ENCODE assay signal across 15 mouse cellular contexts in genomic region chr7:126335556-126335955, GRCm38 (mm10). TPM values are rescaled to one million over a fixed set of nuclear protein-coding genes. Genes with fewer than 3 reads are reported as not detected.
A peak's percentile ranks its signal among the peaks of the same experiment; 100 is the strongest.
DNase-seq lines count a peak whose midpoint lies in the region; ATAC-seq and TF ChIP-seq lines count a peak whose summit lies in the region.
"Had no signal": no experiment of that assay in that cellular context is flagged by ENCODE, and none has a peak within 500 bp of the region (broad histone marks: within the 10 kb centered on the region; RNA-seq: fewer than 3 reads in every experiment).

No protein-coding gene starts in this region.

- intact Hi-C loops in heart, adult 2 months (cut with DNase I) = no loop called here
- intact Hi-C loops in heart, postnatal 25 days (cut with DNase I) = no loop called here

- H3K4me3 ChIP-seq in heart, adult 2 months = no peak overlapping the region
- no peak overlapping the region for H3K4me3 ChIP-seq in lung, embryonic 14.5 days (ENCODE audit: low read depth, low read length)
- no peak overlapping the region for H3K4me3 ChIP-seq in MEL (ENCODE audit: control insufficient read depth in 1 of 2, insufficient read depth in 1 of 2, low read depth in 2 of 2, low read length in 2 of 2)
- H3K4me3 ChIP-seq: embryonic facial prominence, embryonic 15.5 days had no signal

- H3K79me2 ChIP-seq in heart, adult 2 months (replicated peaks; ENCODE audit: control insufficient read depth, insufficient read depth, low read length) = no peaks in the 10 kb centered on the region
- H3K79me2 ChIP-seq in MEL (ENCODE audit: control insufficient read depth, insufficient read depth, low read length, poor library complexity) = no peaks in the 10 kb centered on the region

- TF ChIP-seq EP300 in heart, adult 2 months (IDR thresholded peaks at IDR 0.05; ENCODE audit: insufficient read depth, low read depth, low read length) = no peak
- TF ChIP-seq EP300 in MEL (IDR thresholded peaks at IDR 0.05; ENCODE audit: low read depth in 1 of 2, low read length in 2 of 2) = no peak

- H3K36me3 ChIP-seq in heart, adult 2 months (ENCODE audit: control insufficient read depth, insufficient read depth, low read length) = no peaks in the 10 kb centered on the region
- no peaks in the 10 kb centered on the region for H3K36me3 ChIP-seq in lung, embryonic 14.5 days (ENCODE audit: insufficient read depth)
- no peaks in the 10 kb centered on the region for H3K36me3 ChIP-seq in MEL (ENCODE audit: control insufficient read depth in 1 of 2, insufficient read depth in 2 of 2, low read length in 2 of 2)
- H3K36me3 ChIP-seq: embryonic facial prominence, embryonic 15.5 days had no signal

- H3K4me1 ChIP-seq in heart, adult 2 months (ENCODE audit: control insufficient read depth, insufficient read depth, low read length) = no peaks in the 10 kb centered on the region
- H3K4me1 ChIP-seq in lung, embryonic 14.5 days (ENCODE audit: insufficient read depth) = no peaks in the 10 kb centered on the region
- H3K4me1 ChIP-seq in MEL (ENCODE audit: control insufficient read depth in 1 of 2, insufficient read depth in 2 of 2, low read length in 2 of 2) = no peaks in the 10 kb centered on the region
- H3K4me1 ChIP-seq: embryonic facial prominence, embryonic 15.5 days had no signal

- no peak overlapping the region for H3K27ac ChIP-seq in heart, adult 2 months
- no peak overlapping the region for H3K27ac ChIP-seq in lung, embryonic 14.5 days (ENCODE audit: low read depth)
- H3K27ac ChIP-seq in MEL (ENCODE audit: control insufficient read depth, low read depth, low read length) = no peak overlapping the region
- H3K27ac ChIP-seq: embryonic facial prominence, embryonic 15.5 days had no signal

- no peak overlapping the region for H3K4me2 ChIP-seq in lung, embryonic 14.5 days
- H3K4me2 ChIP-seq: embryonic facial prominence, embryonic 15.5 days had no signal

- WGBS in heart, adult 2 months = 94% methylated on average over 1 of the region's 1 CpGs
- 90% methylated on average over 1 of the region's 1 CpGs for WGBS in lung, embryonic 14.5 days

- peak; percentile 8; the same call in 1 of the 2 replicates for TF ChIP-seq RAD21 in MEL (IDR thresholded peaks at IDR 0.05; ENCODE audit: low read depth, low read length)

- no peak for TF ChIP-seq POLR2A in heart, adult 2 months (IDR thresholded peaks at IDR 0.05; ENCODE audit: insufficient read depth, low read depth, low read length)
- no peak for TF ChIP-seq POLR2A in MEL (IDR thresholded peaks at IDR 0.05; ENCODE audit: control insufficient read depth in 1 of 2, insufficient read depth in 1 of 2, low read depth in 1 of 2, low read length in 2 of 2, poor library complexity in 1 of 2)

- no peaks in the 10 kb centered on the region for H3K27me3 ChIP-seq in heart, adult 2 months (ENCODE audit: control insufficient read depth, insufficient read depth, low read length)
- no peaks in the 10 kb centered on the region for H3K27me3 ChIP-seq in lung, embryonic 14.5 days (ENCODE audit: insufficient read depth, low read length)
- peaks cover 5 to 10% of the 10 kb centered on the region in 2 experiments; a peak in 3 of 4 replicates for H3K27me3 ChIP-seq in MEL (ENCODE audit: control insufficient read depth in 1 of 2, insufficient read depth in 2 of 2, low read length in 2 of 2)
- H3K27me3 ChIP-seq: embryonic facial prominence, embryonic 15.5 days had no signal

- no peak overlapping the region for H3K9ac ChIP-seq in heart, adult 2 months (ENCODE audit: low read depth, low read length)
- no peak overlapping the region for H3K9ac ChIP-seq in lung, embryonic 14.5 days
- no peak overlapping the region for H3K9ac ChIP-seq in MEL (ENCODE audit: control insufficient read depth, low read depth, low read length, poor library complexity, severe bottlenecking)
- H3K9ac ChIP-seq: embryonic facial prominence, embryonic 15.5 days had no signal

- peak; percentile 40 for TF ChIP-seq CTCF in heart, adult 2 months (IDR thresholded peaks at IDR 0.05)
- peak; percentile 38 for TF ChIP-seq CTCF in lung, embryonic 14.5 days (IDR thresholded peaks at IDR 0.05; ENCODE audit: low read depth)
- TF ChIP-seq CTCF in MEL (IDR thresholded peaks at IDR 0.05 in 2 of 3, conservative IDR thresholded peaks at IDR 0.05 in 1 of 3; ENCODE audit: control insufficient read depth in 1 of 3, insufficient read depth in 1 of 3, low read depth in 2 of 3, low read length in 3 of 3, poor library complexity in 1 of 3, severe bottlenecking in 1 of 3) = peak; percentile 35 to 53 (median 45)

- ATAC-seq in lung, embryonic 14.5 days (ENCODE audit: insufficient read depth) = no peak

- DNase-seq in heart, adult 2 months = no peak
- no peak for DNase-seq in heart, postnatal 25 days (ENCODE audit: low spot score)
- no peak for DNase-seq in lung, embryonic 14.5 days
- no peak for DNase-seq in lung, postnatal 25 days (ENCODE audit: low spot score)
- peak; percentile 37 for DNase-seq in MEL (ENCODE audit: low read depth, low spot score)
- DNase-seq in retina, embryonic 14.5 days (ENCODE audit: low spot score) = peak; percentile 53
- DNase-seq in adrenal gland, postnatal 25 days = no peak
- no peak for DNase-seq in thymus, postnatal 25 days
- DNase-seq: adrenal gland, postnatal 36 days; cerebellum, adult 9-10 months; heart, adult 11 months; heart, postnatal 36 days; kidney, postnatal 10 days; thymus, postnatal 4 days had no signal

- no peaks in the 10 kb centered on the region for H3K9me3 ChIP-seq in lung, embryonic 14.5 days (ENCODE audit: low read depth, low read length)
- no peaks in the 10 kb centered on the region for H3K9me3 ChIP-seq in MEL (replicated peaks; ENCODE audit: insufficient read depth, low read length)
- H3K9me3 ChIP-seq: embryonic facial prominence, embryonic 15.5 days had no signal

TF ChIP-seq in MEL, 35 proteins besides CTCF, POLR2A, EP300 and RAD21:
- TF ChIP-seq TCF12 (IDR thresholded peaks at IDR 0.05; ENCODE audit: low read depth, low read length) = no peak
- TF ChIP-seq MYB (IDR thresholded peaks at IDR 0.05; ENCODE audit: low read depth, low read length) = no peak
- TF ChIP-seq ZNF384 (IDR thresholded peaks at IDR 0.05; ENCODE audit: low read depth, low read length) = no peak
- TF ChIP-seq JUND (IDR thresholded peaks at IDR 0.05; ENCODE audit: low read depth, low read length) = no peak
- TF ChIP-seq SIN3A (IDR thresholded peaks at IDR 0.05; ENCODE audit: low read length) = no peak
- TF ChIP-seq USF1 (IDR thresholded peaks at IDR 0.05; ENCODE audit: low read depth, low read length) = no peak
- no peak for TF ChIP-seq MXI1 (IDR thresholded peaks at IDR 0.05; ENCODE audit: low read depth, low read length)
- no peak for TF ChIP-seq TBP (IDR thresholded peaks at IDR 0.05; ENCODE audit: low read depth, low read length)
- no peak for TF ChIP-seq CHD1 (IDR thresholded peaks at IDR 0.05; ENCODE audit: low read depth, low read length)
- no peak for TF ChIP-seq POLR2AphosphoS5 (IDR thresholded peaks at IDR 0.05; ENCODE audit: borderline replicate concordance, low read depth, low read length)
- no peak for TF ChIP-seq UBTF (IDR thresholded peaks at IDR 0.05; ENCODE audit: borderline replicate concordance, insufficient read depth, low read depth, low read length)
- no peak for TF ChIP-seq USF2 (IDR thresholded peaks at IDR 0.05; ENCODE audit: borderline replicate concordance in 1 of 2, insufficient read depth in 1 of 2, low read depth in 1 of 2, low read length in 2 of 2)
- no peak for TF ChIP-seq POLR2AphosphoS2 (IDR thresholded peaks at IDR 0.05; ENCODE audit: low read length)
- no peak for TF ChIP-seq ELF1 (IDR thresholded peaks at IDR 0.05; ENCODE audit: low read depth, low read length)

RNA-seq across cellular contexts. Expression of gene Lat, which starts 33.8 kb away (rescaled TPM):
- total RNA-seq in heart, adult 2 months (2021) = 1 to 10 TPM in 1 of 2 experiments, under 1 TPM in 1; 0.34 to 1.8 TPM
- polyA plus RNA-seq in heart, adult 2 months (2012; rRNA removed) = 1.3 and 4.4 TPM in 2 replicates
- under 1 TPM; 0.67 to 0.91 TPM for total RNA-seq in heart, postnatal 25 days (2021)
- 1.7 and 2.8 TPM in 2 replicates for polyA plus RNA-seq in lung, embryonic 14.5 days (2014; fragmentation: Nextera tagmentation; extraction: Ambion mirVana)
- total RNA-seq in MEL (2012; rRNA removed) = 0.62 and 0.75 TPM in 2 replicates
- 1 to 10 TPM in 1 of 2 experiments, not detected in 1; 1.2 TPM for polyA plus RNA-seq in MEL (2012; ENCODE audit: insufficient read depth in 1 of 2, insufficient read length in 2 of 2, low read depth in 1 of 2, low replicate concordance in 2 of 2, missing spikeins in 1 of 2)
- total RNA-seq in adrenal gland, postnatal 25 days (2021) = 0.43 and 1.0 TPM in 2 replicates

RNA-seq across cellular contexts. Expression of gene Spns1, which starts 41.7 kb away (rescaled TPM):
- 10 to 100 TPM; 22.3 to 31.9 TPM for total RNA-seq in heart, adult 2 months (2021)
- 57.5 and 68.8 TPM in 2 replicates for polyA plus RNA-seq in heart, adult 2 months (2012; rRNA removed)
- 10 to 100 TPM; 33.0 to 34.6 TPM for total RNA-seq in heart, postnatal 25 days (2021)
- polyA plus RNA-seq in lung, embryonic 14.5 days (2014; fragmentation: Nextera tagmentation; extraction: Ambion mirVana) = 41.7 and 46.0 TPM in 2 replicates
- 28.9 and 33.3 TPM in 2 replicates for total RNA-seq in MEL (2012; rRNA removed)
- 10 to 100 TPM in 1 of 2 experiments, not detected in 1; 81.6 TPM for polyA plus RNA-seq in MEL (2012; ENCODE audit: insufficient read depth in 1 of 2, insufficient read length in 2 of 2, low read depth in 1 of 2, low replicate concordance in 2 of 2, missing spikeins in 1 of 2)
- 43.1 and 54.8 TPM in 2 replicates for total RNA-seq in adrenal gland, postnatal 25 days (2021)

Comparison
In these comparisons a context has a peak if more than half of its experiments do, and no peak if none do; other contexts are left out.
1. DNase-seq: peak in MEL (single experiment) and retina, embryonic 14.5 days (single experiment); none in heart, adult 2 months (0 of 2), heart, postnatal 25 days (single experiment), lung, embryonic 14.5 days (single experiment), lung, postnatal 25 days (single experiment), adrenal gland, postnatal 25 days (single experiment) and thymus, postnatal 25 days (single experiment).
2. Peak in every context shown above with its lines, with median percentiles within 50 percentile points of each other: CTCF ChIP-seq.